Mouse (Mus musculus) liver, postnatal 0 days (tissue): ENCODE data around the gene Pola2. TPM values are rescaled to one million over a fixed set of nuclear protein-coding genes. Genes with fewer than 3 reads are reported as not detected.

ENCODE experiments used
- ATAC-seq: fragments of 200-750 bp; cut with Nextera tagmentation; 2 replicates; pipeline ENCODE4 v1.8.0; 2017; ENCODE audit warnings: mild to moderate bottlenecking, moderate library complexity
- DNase-seq: peaks from one replicate; pipeline ENCODE4 v3.0.0-alpha.2; 2016
- H3K27ac ChIP-seq: fragments of 300-500 bp; sonication (generic); 2 replicates; pipeline ENCODE4 v1.5.1; 2014; ENCODE audit warnings: antibody characterized with exemption, moderate library complexity, mild to moderate bottlenecking, low read depth
- H3K27me3 ChIP-seq: fragments of 300-500 bp; sonication (generic); 2 replicates; pipeline ENCODE4 v1.6.1; 2014; ENCODE audit warnings: low read length, control low read depth, mixed read lengths; ENCODE audit not compliant: insufficient read depth
- H3K36me3 ChIP-seq: fragments of 300-500 bp; sonication (generic); replicated peaks from 2 replicates; pipeline ENCODE4 v1.6.1; 2014; ENCODE audit warnings: mild to moderate bottlenecking, control low read depth, low read length, moderate library complexity, mixed read lengths; ENCODE audit not compliant: insufficient read depth
- H3K4me1 ChIP-seq: fragments of 300-500 bp; sonication (generic); 2 replicates; pipeline ENCODE4 v1.6.1; 2014; ENCODE audit warnings: antibody characterized with exemption, mild to moderate bottlenecking, control low read depth; ENCODE audit not compliant: insufficient read depth
- H3K4me2 ChIP-seq: fragments of 300-500 bp; sonication (generic); 2 replicates; pipeline ENCODE4 v1.6.1; 2014; ENCODE audit warnings: low read depth, mild to moderate bottlenecking, low read length, moderate library complexity, mixed read lengths
- H3K4me3 ChIP-seq: fragments of 300-500 bp; sonication (generic); 2 replicates; pipeline ENCODE4 v1.5.1; 2014; ENCODE audit warnings: low read depth, low read length
- H3K9ac ChIP-seq: fragments of 300-500 bp; sonication (generic); replicated peaks from 2 replicates; pipeline ENCODE4 v1.6.1; 2014; ENCODE audit warnings: mild to moderate bottlenecking, moderate library complexity
- H3K9me3 ChIP-seq: fragments of 300-500 bp; sonication (generic); 2 replicates; pipeline ENCODE4 v1.6.1; 2016; ENCODE audit warnings: mild to moderate bottlenecking, control low read depth, low read length, mixed read lengths
- CTCF ChIP-seq: sonication (generic); IDR thresholded peaks from 2 replicates; pipeline ENCODE4 v1.5.1; 2016; ENCODE audit warnings: antibody characterized with exemption, low read depth
- EP300 ChIP-seq: IDR thresholded peaks from 2 replicates; pipeline ENCODE4 v1.6.1; 2016; ENCODE audit warnings: antibody characterized with exemption, low read depth, mild to moderate bottlenecking
- WGBS: fragments of 180-500 bp; shearing (Covaris S2); extraction: QIAGEN DNeasy Blood & Tissue Kit; methylation state at CpG from one replicate; pipeline ENCODE4 v1.1.7; 2014; ENCODE audit not compliant: insufficient replicate concordance; 5-methylcytosine and 5-hydroxymethylcytosine counted together
- polyA plus RNA-seq: library from polyadenylated mRNA; unstranded; fragments of >200 nt; fragmentation: Nextera tagmentation; extraction: Ambion mirVana; gene quantifications from 2 replicates; pipeline ENCODE4 v1.2.1, GENCODE M21; 2015

The Pola2 gene
- polyA plus RNA-seq, 1 experiment from 2014 or later: 21.5 TPM

DNA sequence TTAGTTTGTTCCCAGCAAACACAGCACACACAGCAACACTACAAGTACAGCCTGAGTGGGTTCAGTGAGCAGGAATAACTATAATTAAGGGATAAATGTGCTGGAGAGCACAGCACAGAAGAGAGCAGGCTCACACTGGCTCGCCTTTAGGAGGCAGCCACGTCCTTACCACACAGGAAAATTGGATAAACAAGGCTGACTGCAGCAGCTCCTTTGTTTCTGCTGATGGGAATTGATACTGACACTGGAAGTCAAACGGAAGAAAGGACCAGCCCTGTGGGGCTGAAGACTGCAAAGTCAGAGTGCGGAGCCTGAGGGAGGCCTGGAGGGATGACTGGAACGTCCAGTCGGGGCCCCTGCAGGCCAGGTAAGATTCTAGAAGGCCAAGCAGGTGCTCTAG lies 53.8 kb downstream of the Pola2 start:
- Histone ChIP-seq H3K36me3 (peaks cover 23% of the 10 kb centered on the region), H3K27ac (no peak overlapping the region), H3K27me3 (no peaks in the 10 kb centered on the region), H3K4me3 (no peak overlapping the region), H3K9me3 (no peaks in the 10 kb centered on the region), H3K4me1 (peaks cover 25% of the 10 kb centered on the region), H3K4me2 (peak overlapping the region; percentile 92; the same call in 1 of the 2 replicates), H3K9ac (no peak overlapping the region)
- no peak for TF ChIP-seq EP300
- TF ChIP-seq CTCF: 0 out of 2 replicates have a peak, but pooled peaks have one; percentile 12
- 61% methylated on average over 6 of the region's 6 CpGs for WGBS
- DNase-seq (no peak), ATAC-seq (no peak)

DNA sequence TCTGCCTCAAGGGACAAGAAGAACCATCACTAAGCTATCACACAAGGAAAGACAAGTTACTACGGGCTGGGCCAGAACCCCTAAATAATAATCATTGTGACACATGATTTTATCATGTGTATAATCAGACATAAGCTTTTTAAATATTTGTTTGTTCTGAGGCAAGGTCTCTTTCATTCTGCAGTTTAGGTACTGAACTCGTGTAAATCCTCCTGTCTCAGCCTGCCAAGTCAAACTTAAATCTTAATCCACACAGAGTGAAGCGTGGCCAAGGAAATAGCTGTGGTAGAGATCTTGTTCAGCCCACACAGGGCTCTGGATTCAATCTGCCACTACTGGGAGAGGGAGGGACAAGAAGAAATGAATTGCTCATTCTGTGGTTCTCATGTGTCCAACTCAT lies 56.7 kb downstream of the Pola2 start:
- no peak overlapping the region for H3K4me2 ChIP-seq
- no peak overlapping the region for H3K4me3 ChIP-seq
- H3K36me3 ChIP-seq: peaks cover 52% of the 10 kb centered on the region
- H3K9me3 ChIP-seq: no peaks in the 10 kb centered on the region
- peaks cover 13% of the 10 kb centered on the region for H3K4me1 ChIP-seq
- ATAC-seq (no peak), DNase-seq (no peak)
- H3K27me3 ChIP-seq: no peaks in the 10 kb centered on the region
- no peak overlapping the region for H3K9ac ChIP-seq
- WGBS: 86% methylated on average over 3 of the region's 3 CpGs
- no peak for TF ChIP-seq CTCF
- no peak for TF ChIP-seq EP300
- no peak overlapping the region for H3K27ac ChIP-seq

GRCm38 (mm10) chr19:5894002-5894678 lies 69.9 kb downstream of the Pola2 start, which contains the start of gene Tigd3:
Gene Tigd3 (minus strand): TSS chr19:5894149.
- H3K27ac ChIP-seq: peak within 1 kb of the TSS; percentile 62

GRCm38 (mm10) chr19:5893282-5894001 lies 70.6 kb downstream of the Pola2 start:
- H3K4me2 ChIP-seq: peak overlapping the region; percentile 91
- H3K9me3 ChIP-seq: no peaks in the 10 kb centered on the region
- ATAC-seq (peak; percentile 33), DNase-seq (no peak)
- WGBS: 15% methylated on average over 25 of the region's 31 CpGs
- TF ChIP-seq CTCF: no peak
- H3K4me3 ChIP-seq: peak overlapping the region; percentile 60
- peaks cover 9% of the 10 kb centered on the region for H3K27me3 ChIP-seq
- H3K27ac ChIP-seq: peak overlapping the region; percentile 55
- H3K36me3 ChIP-seq: peaks cover 10% of the 10 kb centered on the region
- peak overlapping the region; percentile 72 for H3K9ac ChIP-seq
- peaks cover 15% of the 10 kb centered on the region for H3K4me1 ChIP-seq

More at GRCm38 (mm10) chr19:5894002-5894678, 69.9 kb downstream of the Pola2 start, which contains the start of gene Tigd3:
- Histone ChIP-seq H3K9ac (peak within 1 kb of the TSS; percentile 72), H3K4me3 (peak within 1 kb of the TSS; percentile 60), H3K4me1 (peaks cover 12% of the 10 kb centered on the region), H3K36me3 (peaks cover 15% of the 10 kb centered on the region), H3K4me2 (peak within 1 kb of the TSS; percentile 91), H3K9me3 (no peaks in the 10 kb centered on the region), H3K27me3 (peaks cover 9% of the 10 kb centered on the region)
- DNase-seq (peak; percentile 93), ATAC-seq (peak; percentile 93)
- no peak for TF ChIP-seq CTCF
- TF ChIP-seq EP300: no peak; the same call in 1 of the 2 replicates
- WGBS: 4% methylated on average over 36 of the region's 36 CpGs

- Histone ChIP-seq H3K36me3 (peaks cover 6% of the 10 kb centered on the region), H3K4me1 (peaks cover 15% of the 10 kb centered on the region), H3K9me3 (no peaks in the 10 kb centered on the region), H3K9ac (no peak overlapping the region), H3K27ac (no peak overlapping the region), H3K27me3 (peaks cover 9% of the 10 kb centered on the region), H3K4me2 (no peak overlapping the region; the same call in 1 of the 2 replicates), H3K4me3 (no peak overlapping the region)
- no peak for TF ChIP-seq EP300
- TF ChIP-seq CTCF: no peak
- ATAC-seq (no peak), DNase-seq (no peak)
- 93% methylated on average over 13 of the region's 13 CpGs for WGBS
These were observed 71.3 kb downstream of the Pola2 start for GRCm38 (mm10) chr19:5892735-5893134.

DNA sequence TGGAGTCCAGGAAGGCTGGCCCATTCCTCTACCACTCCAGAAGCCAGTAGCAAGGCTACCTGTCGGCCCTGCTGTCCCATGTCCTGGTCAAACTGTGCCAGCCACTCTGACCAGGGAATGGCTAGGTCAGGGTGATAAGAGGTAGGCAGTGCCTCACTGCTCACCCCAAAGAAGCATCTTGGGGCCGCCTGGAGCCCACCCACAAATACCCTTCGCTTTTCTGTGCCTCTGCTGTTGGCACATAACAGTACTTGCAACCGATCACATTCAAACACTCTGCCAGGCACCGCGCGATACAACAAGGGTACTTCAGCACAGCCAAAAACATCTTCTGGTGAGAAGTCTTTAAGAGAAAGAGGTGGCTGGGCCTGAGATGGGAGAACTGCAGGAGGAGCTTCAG lies 71.7 kb downstream of the Pola2 start:
- Histone ChIP-seq H3K4me2 (no peak overlapping the region), H3K4me3 (no peak overlapping the region), H3K27ac (no peak overlapping the region), H3K9ac (no peak overlapping the region), H3K27me3 (peaks cover 9% of the 10 kb centered on the region), H3K4me1 (peaks cover 17% of the 10 kb centered on the region), H3K9me3 (no peaks in the 10 kb centered on the region), H3K36me3 (peaks cover 6% of the 10 kb centered on the region)
- DNase-seq (no peak), ATAC-seq (no peak)
- TF ChIP-seq CTCF (no peak), EP300 (no peak)
- WGBS: 90% methylated on average over 7 of the region's 7 CpGs
